28 mouse cellular contexts compared by ENCODE assay signal in genomic region chr16:12882690-12883089, GRCm38 (mm10).
"Had no signal": no experiment of that assay in that cellular context is flagged by ENCODE, and none has a peak within 500 bp of the region (broad histone marks: within the 10 kb centered on the region; RNA-seq: fewer than 3 reads in every experiment).

No protein-coding gene starts in this region.

- H3K36me3 ChIP-seq: limb, embryonic 10.5 days; limb, embryonic 12.5 days; limb, embryonic 13.5 days; limb, embryonic 15.5 days; liver, embryonic 12.5 days; liver, embryonic 13.5 days; liver, embryonic 15.5 days; midbrain, embryonic 10.5 days; midbrain, embryonic 12.5 days; midbrain, embryonic 13.5 days; midbrain, embryonic 15.5 days; neural tube, embryonic 12.5 days; neural tube, embryonic 13.5 days had no signal

- H3K9ac ChIP-seq: limb, embryonic 12.5 days; limb, embryonic 13.5 days; limb, embryonic 15.5 days; liver, embryonic 12.5 days; liver, embryonic 13.5 days; liver, embryonic 14.5 days; liver, embryonic 15.5 days; liver, postnatal 0 days; midbrain, embryonic 12.5 days; midbrain, embryonic 13.5 days; midbrain, embryonic 15.5 days; neural tube, embryonic 12.5 days; neural tube, embryonic 13.5 days had no signal

- H3K4me1 ChIP-seq: limb, embryonic 10.5 days; limb, embryonic 12.5 days; limb, embryonic 15.5 days; liver, embryonic 12.5 days; liver, embryonic 13.5 days; liver, embryonic 15.5 days; megakaryocyte, embryonic 14.5 days had no signal

- H3K27me3 ChIP-seq: limb, embryonic 12.5 days; limb, embryonic 13.5 days; limb, embryonic 15.5 days; liver, embryonic 12.5 days; liver, embryonic 13.5 days; liver, embryonic 15.5 days; megakaryocyte, embryonic 14.5 days; midbrain, embryonic 12.5 days; midbrain, embryonic 13.5 days; midbrain, embryonic 15.5 days; neural tube, embryonic 12.5 days; neural tube, embryonic 13.5 days had no signal

- H3K4me2 ChIP-seq: limb, embryonic 12.5 days; limb, embryonic 13.5 days; limb, embryonic 15.5 days; liver, embryonic 11.5 days; liver, embryonic 12.5 days; liver, embryonic 13.5 days; liver, embryonic 15.5 days; midbrain, embryonic 11.5 days; midbrain, embryonic 12.5 days; midbrain, embryonic 13.5 days; midbrain, embryonic 15.5 days; neural tube, embryonic 12.5 days; neural tube, embryonic 13.5 days had no signal

- H3K4me3 ChIP-seq: left cerebral cortex, adult 2 months; limb, embryonic 10.5 days; limb, embryonic 12.5 days; limb, embryonic 13.5 days; limb, embryonic 15.5 days; liver, embryonic 12.5 days; liver, embryonic 13.5 days; liver, embryonic 15.5 days; megakaryocyte, embryonic 14.5 days; midbrain, embryonic 10.5 days; midbrain, embryonic 12.5 days; midbrain, embryonic 13.5 days; midbrain, embryonic 15.5 days; myocyte; neural tube, embryonic 12.5 days; neural tube, embryonic 13.5 days had no signal

- H3K27ac ChIP-seq: left cerebral cortex, adult 2 months; limb, embryonic 10.5 days; limb, embryonic 12.5 days; limb, embryonic 13.5 days; limb, embryonic 15.5 days; liver, embryonic 12.5 days; liver, embryonic 13.5 days; liver, embryonic 14.5 days; liver, embryonic 15.5 days; macrophage; midbrain, embryonic 12.5 days; midbrain, embryonic 15.5 days; neural tube, embryonic 12.5 days; neural tube, embryonic 13.5 days had no signal

- DNase-seq: layer of hippocampus, postnatal 36 days; left cerebral cortex, postnatal 4 days; liver; liver, embryonic 13.5 days; liver, postnatal 0 days; lung, postnatal 14 days; lung, postnatal 36 days; midbrain, embryonic 14.5 days had no signal

- ATAC-seq: liver, embryonic 12.5 days; liver, postnatal 0 days; midbrain, embryonic 13.5 days; midbrain, embryonic 15.5 days; midbrain, embryonic 16.5 days had no signal

- H3K9me3 ChIP-seq: limb, embryonic 10.5 days; limb, embryonic 12.5 days; limb, embryonic 13.5 days; limb, embryonic 15.5 days; liver, embryonic 12.5 days; liver, embryonic 13.5 days; liver, embryonic 15.5 days; megakaryocyte, embryonic 14.5 days; midbrain, embryonic 10.5 days; midbrain, embryonic 12.5 days; midbrain, embryonic 13.5 days; midbrain, embryonic 15.5 days; neural tube, embryonic 12.5 days; neural tube, embryonic 13.5 days had no signal
